Mouse (Mus musculus) c-Kit-positive CD71-negative TER-119-negative erythroid progenitor cells, embryonic 14.5 days (primary cell): ENCODE measurements around the gene Tomm20l.
"Not testable (repeated sequence)": the region's sequence is repeated elsewhere in the genome, so short reads cannot be mapped to it uniquely, and the experiment has no call there.

Experiments used
- DNase-seq: peaks from one replicate; pipeline ENCODE4 v3.0.0-alpha.2; 2013; ENCODE audit warnings: low read depth

Tomm20l gene

DNA sequence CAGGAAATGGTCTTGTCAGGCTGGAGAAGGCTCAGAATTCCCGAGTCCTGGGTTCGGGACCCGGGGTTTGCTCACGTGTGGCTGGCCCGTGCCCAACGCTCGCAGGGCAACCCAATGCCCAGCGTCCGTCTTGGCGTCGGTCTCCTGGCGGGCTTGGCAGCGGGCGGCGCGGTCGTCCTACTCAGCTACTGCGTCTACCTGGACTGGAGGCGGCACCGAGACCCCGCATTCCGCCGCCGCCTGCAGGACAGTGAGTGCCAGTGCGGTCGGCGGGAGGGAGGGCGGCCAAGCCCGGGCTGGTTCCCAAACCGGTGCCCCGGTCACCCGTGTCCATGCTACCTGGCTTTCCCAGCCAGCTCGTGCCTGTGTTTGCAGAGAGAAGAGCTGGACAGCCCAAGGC is at the start of gene Tomm20l:
Gene Tomm20l, plus strand, starts transcription at position 98 of the 400 bp plus-strand sequence.
- peak; percentile 14 for DNase-seq

DNA sequence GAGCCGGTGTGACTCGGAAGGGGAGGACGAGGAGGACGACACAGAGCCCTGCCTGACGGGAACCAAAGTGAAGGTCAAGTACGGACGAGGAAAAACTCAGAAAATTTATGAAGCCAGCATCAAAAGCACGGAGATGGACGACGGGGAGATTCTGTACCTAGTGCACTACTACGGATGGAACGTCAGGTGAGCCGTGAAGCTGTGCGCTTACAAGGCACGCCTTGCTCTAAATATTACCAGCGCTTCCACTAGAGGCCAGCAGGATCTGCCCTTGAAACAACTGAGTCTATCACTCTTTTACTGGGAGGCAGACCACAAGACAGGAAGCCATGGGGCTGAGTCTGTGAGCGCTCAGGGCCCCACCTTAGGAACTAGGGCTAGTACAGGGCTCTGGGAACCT is 41.4 kb upstream of the Tomm20l start:
- DNase-seq = no peak

DNA sequence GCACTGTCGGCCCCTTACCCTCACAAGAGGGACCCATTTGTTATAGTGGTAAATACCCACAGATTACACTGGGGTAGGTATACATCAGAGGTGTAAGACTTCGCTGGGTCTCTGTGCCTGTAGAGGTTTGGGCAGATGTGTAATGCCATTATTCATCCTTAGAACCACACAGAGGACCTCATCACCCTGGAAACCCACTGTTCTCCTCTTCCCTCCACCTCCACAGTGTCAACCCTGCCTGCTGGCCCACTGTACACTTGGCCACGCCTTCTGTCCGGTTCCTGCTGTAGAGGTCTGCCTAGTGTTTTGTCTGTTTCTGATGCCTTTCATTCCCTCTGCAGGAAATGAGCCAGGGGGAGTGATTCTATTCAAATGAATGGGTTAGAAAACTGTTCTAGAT is 39.2 kb upstream of the Tomm20l start:
- DNase-seq = no peak

DNA sequence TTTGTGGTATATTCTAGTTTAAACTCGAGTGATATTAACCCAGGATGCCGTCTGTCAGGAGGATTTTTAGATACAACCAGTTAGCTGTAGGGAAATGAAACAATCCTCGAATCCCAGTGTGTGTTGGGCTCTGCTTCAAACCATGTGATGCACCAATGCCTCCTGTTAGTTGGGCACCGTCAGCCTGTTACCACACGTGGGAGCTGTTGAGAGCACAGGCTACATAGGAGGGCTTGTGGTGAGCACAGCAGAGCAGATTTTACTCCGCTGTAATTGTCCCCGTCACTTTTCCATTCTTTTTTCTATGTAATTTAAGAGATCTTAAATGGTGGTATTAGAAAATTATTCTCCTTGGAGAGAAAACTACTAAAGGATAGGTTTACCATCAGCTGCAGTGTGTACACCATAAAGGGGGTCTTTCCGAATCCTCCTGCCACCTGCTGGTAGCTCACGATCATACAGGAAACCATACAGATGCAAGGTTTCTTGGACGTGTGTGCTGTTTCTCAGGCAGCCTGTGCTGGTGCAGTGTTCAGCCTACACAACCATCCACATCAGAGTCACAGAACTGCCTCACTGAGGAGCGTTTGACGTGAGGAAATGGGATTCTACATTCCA is 38.0 kb upstream of the Tomm20l start:
- peak; percentile 32 for DNase-seq

DNA sequence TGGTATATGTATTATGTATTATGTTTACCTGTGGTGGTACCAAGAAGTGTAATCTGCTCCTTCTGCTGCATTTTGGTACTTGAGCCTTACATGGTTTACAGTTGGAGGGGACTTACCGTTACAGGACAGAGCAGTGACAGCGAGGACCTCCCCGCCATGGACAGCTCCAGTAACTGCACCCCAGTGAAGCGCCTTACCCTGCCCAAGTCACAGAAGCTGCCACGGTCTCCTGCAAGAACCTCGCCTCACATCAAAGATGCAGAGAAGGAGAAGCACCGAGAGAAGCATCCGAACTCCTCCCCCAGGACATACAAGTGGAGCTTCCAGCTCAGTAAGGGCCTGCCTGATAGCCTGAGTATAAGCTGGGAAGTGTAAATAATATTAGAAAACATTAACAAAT is 24.9 kb upstream of the Tomm20l start:
- no peak for DNase-seq

DNA sequence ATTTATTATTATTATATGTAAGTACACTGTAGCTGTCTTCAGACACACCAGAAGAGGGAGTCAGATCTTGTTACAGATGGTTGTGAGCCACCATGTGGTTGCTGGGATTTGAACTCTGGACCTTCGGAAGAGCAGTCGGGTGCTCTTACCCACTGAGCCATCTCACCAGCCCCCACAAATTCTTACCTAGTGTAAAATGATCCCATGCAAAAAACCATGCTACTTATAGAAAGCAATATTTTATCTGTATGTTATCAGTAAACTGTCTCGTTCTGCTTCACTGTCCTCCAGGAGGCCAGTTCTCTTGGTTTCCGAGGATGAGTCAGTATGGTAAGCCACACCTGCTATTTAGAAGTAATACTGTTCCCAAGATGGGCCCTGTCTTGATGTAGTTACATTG is 7.0 kb upstream of the Tomm20l start:
- DNase-seq = not testable (repeated sequence)

DNA sequence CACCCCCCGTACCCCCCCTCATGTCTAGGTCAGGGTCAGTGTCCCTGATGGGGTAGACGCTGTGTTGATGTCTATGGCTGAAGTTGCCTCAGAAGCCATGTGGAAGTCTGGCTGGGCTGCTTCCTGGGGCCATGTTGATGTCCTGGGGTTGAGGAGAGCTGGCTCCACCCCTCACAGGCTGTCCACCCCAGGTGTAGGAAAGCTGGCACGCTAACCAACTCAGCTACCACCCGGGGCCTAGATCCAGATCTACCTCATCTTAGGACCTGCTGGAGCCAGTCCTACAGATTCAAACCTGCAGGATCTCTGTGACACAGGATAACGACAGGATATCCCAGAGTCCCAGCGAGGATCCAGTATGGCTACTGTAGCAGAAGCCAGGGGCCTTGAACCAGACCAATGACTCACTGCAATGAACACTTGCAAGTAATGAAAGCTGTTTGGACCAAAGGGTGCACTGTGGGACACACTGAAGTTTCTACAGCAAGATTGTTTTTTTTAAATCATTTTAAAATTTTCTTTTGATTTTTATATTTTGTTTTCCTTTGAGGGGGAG is 3.9 kb upstream of the Tomm20l start:
- no peak for DNase-seq

DNA sequence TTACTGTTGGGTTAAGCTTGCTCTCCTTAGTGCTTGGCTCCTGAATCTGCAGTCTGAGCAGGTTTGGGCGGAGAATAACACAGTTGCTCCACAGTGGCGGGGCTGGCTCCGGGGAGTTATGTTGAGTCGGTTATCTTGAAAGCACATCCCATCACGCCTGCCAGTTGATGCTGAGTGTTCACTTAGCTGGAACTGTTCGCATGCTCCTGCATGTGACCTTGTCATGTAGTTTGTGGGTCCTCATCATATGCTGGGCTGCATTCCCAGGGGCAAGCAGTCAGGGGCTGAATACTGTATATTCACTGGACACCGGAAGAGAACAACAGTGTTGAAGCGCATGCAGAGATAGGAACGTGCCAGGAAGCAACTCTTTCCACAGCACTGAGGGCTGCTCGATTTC is 1.8 kb downstream of the Tomm20l start:
- no peak for DNase-seq

DNA sequence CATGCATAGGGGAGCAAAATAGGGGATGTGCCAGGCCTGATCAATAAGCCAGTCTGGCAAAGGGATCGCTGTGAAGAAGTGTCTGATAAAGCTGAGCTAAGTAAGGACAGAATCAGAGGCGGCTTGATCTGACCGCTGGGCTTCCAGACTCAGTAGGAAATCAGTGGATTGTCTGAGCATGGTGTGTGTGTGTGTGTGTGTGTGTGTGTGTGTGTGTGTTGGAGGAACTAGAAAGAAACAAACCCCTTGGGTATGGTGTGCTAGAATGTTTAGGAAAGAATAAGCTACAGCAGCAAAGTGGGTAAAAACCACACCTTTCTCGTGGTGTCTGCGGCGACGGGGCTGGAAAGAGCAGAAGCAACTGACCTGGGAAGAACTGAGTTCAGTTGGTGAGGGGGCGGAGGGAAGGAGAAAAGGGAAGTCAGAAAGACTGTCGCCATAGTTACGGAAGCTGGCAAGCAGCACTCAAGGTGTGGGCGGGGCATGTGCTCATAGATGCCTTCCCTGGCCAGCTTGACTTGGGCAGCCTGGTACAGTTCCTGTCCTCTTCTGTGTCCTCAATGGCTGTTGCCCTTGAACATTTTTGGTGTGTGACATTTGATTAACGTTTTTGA is 2.6 kb downstream of the Tomm20l start:
- DNase-seq = peak; percentile 60

DNA sequence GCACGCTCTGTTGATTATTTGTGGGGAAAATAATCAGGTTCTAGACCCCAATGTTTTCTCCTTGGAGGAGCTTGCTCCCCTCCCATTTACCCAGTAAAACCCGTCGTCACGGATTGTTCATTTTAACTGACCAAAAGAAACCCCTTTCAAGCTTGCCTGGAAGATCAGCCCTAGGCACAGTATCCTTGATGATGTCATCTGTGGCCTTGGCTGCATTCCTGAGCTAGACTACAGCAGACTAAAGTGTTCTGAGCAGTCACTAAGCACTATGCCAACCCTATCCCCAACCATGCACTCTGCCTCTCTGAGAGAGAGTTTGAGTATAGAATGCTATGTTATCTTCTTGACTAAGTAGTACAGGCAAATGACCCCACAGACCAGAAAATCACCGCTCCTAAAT is 5.2 kb downstream of the Tomm20l start:
- DNase-seq = no peak

DNA sequence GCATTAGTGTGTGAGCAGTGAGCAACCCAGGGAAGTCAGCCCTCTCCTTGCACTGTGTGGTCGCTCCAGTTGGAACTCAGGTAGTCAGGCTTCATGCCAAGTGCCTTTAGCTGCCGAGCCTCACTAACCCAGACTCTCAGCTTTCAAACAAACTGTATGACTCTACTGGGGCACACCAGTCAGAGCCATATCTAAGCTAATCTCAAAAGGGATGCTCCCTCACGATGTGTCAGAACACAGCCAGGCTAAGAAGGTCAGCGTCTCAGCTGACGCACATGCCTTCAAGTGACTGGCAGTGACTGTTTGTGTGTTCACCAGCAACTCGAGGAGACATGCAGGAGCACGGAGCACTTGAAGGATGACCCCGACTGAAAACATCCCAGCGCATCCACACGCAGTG is 11.5 kb downstream of the Tomm20l start:
- no peak for DNase-seq

DNA sequence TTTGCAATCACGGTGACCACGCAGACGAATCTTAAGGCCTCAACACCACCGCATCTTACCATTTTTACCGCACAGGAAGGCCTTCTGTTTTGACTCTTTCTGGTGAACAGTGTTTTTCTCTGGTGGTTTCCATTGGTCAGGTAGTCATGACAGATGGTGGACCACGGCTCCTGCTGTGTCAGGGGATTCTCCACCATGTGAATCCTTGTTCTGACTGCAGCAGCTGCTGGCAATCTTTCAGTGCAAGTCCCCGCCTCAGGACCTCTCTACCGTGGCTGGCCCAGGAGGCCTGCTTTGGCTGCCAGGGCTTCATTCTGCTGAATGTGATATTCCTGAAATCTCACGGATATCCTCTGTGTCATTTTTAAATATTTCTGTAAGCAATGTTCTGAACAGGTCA is 12.1 kb downstream of the Tomm20l start:
- DNase-seq = no peak

DNA sequence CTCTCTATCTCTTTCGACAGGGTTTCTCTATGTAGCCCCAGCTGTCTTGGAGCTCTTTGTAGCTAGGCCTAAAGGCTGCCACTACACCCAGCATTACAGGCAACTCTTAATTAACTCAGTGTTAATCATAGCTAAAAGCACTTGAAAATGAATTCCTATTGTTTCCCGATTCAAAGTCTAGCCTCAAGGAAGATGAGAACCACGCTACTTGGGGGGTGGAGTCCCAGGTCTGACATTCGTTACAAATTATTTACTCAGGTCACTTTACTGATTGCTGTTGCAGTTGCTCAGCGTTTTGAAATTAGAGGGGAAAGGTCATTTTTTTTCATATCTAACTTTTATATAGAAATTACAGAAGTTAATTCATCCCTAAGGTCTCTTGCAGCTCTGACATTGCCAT is 24.4 kb downstream of the Tomm20l start:
- no peak for DNase-seq

DNA sequence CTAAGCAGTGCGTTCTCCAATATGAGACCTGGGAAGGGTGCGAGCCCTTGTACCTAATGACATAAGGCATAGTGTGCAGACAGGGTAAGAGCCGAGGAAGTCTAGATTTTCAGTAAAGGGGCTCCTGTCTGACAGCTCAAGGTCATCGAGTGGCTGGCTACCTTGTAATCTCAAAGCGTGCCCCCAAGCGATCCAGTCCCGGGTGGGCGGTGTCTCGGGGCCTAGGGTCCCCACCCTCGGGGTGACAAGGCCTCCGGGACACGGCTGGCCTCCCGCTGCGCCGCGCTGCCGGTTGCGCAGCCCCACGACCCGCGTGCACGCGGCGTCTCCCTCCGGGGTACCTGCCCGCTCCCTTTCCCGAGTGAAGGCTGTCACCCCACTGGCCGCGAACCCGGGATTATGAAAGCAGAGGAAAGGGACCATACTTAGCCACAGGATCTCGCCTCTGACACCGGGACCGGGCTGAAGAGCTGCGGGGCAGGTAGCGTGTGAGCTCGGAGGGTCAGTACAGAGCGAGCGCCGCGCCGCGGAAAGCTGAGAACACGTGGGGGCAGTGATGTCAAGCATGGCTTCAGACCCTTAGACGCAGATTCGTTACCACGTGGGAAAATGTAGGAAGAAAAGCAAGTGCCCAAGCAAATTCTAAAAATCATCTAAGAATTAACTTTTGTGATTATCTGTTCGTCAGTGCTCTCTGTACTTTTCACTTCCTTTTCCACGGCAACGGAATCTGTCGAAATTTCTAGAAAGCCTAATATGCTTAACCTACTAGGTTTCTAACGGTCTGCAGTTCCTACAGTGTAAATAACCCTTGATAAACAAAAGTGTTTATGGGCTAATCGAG is 25.1 kb downstream of the Tomm20l start, which contains the start of the genes Timm9 and 2700049A03Rik:
Gene Timm9, minus strand, starts transcription at position 555 of the 844 bp plus-strand sequence.
Gene 2700049A03Rik, plus strand, starts transcription at position 719 of the 844 bp plus-strand sequence.
- peak; percentile 72 for DNase-seq

DNA sequence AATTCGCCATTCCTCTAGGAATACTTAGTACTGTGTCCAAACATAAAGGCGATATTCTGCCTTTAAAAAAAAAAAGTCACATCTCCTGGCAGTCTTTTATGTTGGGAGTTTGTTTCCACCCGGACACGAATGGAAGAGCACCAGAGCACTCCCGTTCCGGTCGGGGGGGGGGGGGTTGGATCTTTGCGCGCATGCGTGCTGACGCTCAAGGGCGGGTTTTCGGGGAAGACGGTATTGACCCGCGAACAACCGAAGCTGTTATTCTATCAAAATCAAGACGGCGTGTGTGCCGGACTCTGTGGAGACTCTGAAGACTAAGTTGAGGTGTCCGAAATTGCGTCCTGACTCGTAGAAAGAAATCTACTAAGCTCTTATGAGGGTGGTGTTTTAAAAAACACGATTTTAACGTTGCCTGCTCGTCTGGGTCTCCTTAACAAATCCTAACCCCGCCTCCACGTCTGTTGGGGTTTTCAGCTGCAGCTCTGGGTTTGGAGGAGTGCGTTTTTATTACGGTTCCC is 25.8 kb downstream of the Tomm20l start:
- DNase-seq = peak; percentile 93

DNA sequence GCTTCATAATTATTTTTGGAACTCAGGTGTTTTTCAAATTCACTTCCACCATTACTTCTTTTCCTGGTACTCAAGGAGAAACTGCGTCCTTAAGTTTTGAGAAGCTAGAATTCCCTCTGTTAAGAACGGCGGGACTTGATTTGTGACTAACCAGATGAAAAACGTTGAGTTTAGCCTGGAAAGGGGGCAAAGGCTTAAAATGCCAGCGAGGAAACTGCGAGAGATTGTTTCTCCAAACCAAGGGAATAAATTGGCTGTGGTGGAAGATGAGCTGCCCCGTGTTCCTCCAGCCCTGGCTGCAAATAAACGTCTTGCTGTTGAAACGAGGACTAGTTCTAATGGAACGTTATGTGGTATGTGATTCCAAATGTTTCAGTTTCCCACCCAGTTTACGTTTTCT is 26.5 kb downstream of the Tomm20l start:
- DNase-seq = no peak

DNA sequence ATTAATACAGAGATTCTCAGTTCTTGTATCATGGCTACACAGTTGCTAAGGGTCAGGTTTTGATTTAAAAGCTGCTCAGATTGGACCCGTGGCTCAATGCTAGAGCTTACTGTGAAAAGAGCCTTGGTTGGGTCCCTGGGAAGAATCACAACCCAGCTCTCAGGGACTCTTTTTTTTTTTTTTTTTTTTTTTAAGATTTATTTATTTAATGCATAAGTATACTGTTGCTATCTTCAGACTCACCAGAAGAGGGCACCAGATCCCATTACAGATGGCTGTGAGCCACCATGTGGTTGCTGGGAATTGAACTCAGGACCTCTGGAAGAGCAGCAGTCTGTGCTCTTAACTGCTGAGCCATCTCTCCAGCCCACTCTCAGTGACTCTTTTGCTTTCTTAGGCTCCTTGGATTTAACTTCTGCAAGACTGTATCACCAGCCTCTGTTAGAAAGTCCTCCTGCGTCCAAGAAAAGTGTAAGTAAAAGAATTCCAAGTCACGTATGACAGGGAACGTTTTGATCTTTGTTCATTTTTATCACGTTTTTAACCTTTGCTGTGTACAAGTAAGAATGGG is 28.1 kb downstream of the Tomm20l start:
- DNase-seq = no peak

DNA sequence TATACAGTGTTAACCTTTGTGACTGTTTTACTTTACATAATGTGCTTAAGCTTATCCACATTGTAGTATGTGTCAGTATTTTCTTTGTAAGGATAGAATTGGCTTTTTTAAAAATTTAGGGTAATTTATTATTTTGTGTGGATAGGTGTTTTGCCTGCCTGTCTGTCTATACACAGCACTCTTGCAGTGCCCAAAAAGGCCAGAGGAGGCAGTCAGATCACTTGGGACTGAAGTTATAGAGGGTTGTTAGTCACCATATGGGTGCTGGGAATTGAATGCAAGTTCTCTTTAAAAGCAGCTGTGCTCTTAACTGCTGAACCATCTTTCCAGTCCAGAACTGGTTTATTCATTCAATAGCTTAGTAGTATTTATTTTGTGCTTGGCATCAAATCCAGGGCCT is 30.0 kb downstream of the Tomm20l start:
- DNase-seq = no peak

DNA sequence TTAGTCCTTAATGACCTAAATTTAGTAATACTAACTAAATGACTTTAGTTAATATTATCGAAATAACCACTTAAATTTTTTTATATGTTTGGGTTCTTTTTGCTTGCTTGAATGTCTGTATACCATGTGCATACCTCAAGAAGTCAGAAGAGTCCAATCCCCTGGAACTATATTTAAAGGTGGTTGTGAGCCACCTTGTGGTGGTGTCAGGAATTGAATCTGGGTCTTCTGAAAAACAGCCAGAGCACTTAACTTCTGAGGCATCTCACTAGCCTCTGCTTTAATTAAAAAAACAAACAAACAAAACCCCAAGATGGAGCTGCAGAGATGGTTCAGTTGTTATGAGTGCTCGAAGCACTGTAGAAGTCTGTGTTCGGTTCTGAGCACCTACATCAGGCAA is 36.4 kb downstream of the Tomm20l start:
- DNase-seq = peak; percentile 47

DNA sequence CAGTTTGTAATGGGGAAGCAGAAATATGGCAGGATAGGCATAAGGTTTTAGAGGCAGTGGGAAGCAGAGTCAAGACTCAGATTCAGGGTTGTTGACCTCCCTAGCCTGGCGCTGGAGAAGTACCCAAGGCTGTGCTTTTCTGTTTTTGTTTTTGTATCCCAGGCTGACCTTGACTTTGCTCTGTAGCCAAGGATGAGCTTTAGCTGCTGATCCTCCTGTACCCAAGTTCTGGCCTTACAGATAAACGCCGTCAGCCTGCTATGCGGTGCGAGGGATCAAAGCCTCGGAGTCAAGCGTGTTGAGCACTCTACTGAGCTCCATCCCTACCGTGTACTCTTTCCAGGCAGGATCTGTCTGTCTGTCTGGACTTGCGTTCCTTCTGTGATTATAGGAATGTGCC is 37.6 kb downstream of the Tomm20l start:
- no peak for DNase-seq

DNA sequence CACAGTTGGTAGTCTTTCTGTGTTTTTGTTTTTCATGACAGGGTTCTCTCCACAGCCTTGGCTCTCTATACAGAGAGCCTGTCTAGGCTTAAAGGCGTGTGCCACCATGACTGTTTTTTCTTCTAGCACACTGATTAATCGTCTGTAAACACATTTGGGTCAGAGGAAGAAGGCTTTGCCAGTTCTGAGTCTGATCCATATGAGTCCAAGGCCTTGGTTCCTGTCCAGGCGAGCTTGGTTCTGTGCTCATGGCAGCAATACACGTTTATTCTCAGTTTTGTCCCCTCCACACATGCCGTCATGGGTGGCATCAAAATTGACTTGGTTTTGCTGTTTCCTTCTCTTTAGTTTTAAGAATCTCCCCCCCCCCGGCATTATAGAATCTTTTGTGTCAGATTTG is 38.2 kb downstream of the Tomm20l start:
- DNase-seq = no peak

DNA sequence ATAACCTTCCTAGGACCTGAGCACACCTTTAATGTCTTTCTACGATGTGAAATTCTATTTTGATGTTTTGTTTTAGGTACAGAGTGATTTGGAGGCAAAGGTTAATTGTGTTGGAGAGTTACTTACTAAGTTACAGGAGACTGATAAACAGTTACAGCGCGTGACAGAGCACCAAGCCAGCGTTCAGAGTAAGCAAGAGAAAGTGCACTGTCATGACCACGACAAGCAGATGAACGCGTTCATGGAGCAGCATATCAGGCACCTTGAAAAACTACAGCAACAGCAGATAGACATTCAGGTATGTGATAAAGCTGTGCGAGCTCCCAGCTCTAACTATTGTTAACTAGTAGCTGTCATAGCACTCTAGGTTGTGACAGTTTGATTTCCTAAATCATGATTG is 38.9 kb downstream of the Tomm20l start:
- DNase-seq = no peak
